Mouse (Mus musculus) left cerebral cortex, adult 18-20 months (tissue): Measurements from ENCODE around the gene Zfp106. TPM values are rescaled to one million over a fixed set of nuclear protein-coding genes. Genes with fewer than 3 reads are reported as not detected.
"Not testable (repeated sequence)": the region's sequence is repeated elsewhere in the genome, so short reads cannot be mapped to it uniquely, and the experiment has no call there.

Experiments
- DNase-seq, 2 experiments: peaks; one replicate each; pipeline ENCODE4 v3.0.0; 2021 to 2022; ENCODE audit warnings: low spot score in 2 of 2, mixed read lengths in 1 of 2
- long read RNA-seq, 2 experiments: library from polyadenylated mRNA; stranded (forward); transcript quantifications; one replicate each; pipeline ENCODE4 v2.0.0; 2021
- total RNA-seq, 2 experiments: library from RNA; stranded (reverse); gene quantifications; 2 replicates each; pipeline ENCODE4 v1.2.3; 2021

Zfp106 gene
- total RNA-seq = 100 to 1,000 TPM; 168 to 179 TPM
- long read RNA-seq, experiment 1, full-length matches to known transcripts = 10 of 97 reads
- long read RNA-seq, experiment 1, partial matches to known transcripts = 24 of 97 reads
- long read RNA-seq, experiment 1, other reads (novel, unspliced or antisense) = 63 of 97 reads
- long read RNA-seq, experiment 2, full-length matches to known transcripts = 7 of 69 reads
- long read RNA-seq, experiment 2, partial matches to known transcripts = 13 of 69 reads
- long read RNA-seq, experiment 2, other reads (novel, unspliced or antisense) = 49 of 69 reads

- peak; percentile 86 to 90 for DNase-seq
Measured at GRCm38 (mm10) chr2:120563235-120563990, at the start of gene Zfp106. Gene Zfp106, minus strand, starts transcription at chr2:120563843.

DNA sequence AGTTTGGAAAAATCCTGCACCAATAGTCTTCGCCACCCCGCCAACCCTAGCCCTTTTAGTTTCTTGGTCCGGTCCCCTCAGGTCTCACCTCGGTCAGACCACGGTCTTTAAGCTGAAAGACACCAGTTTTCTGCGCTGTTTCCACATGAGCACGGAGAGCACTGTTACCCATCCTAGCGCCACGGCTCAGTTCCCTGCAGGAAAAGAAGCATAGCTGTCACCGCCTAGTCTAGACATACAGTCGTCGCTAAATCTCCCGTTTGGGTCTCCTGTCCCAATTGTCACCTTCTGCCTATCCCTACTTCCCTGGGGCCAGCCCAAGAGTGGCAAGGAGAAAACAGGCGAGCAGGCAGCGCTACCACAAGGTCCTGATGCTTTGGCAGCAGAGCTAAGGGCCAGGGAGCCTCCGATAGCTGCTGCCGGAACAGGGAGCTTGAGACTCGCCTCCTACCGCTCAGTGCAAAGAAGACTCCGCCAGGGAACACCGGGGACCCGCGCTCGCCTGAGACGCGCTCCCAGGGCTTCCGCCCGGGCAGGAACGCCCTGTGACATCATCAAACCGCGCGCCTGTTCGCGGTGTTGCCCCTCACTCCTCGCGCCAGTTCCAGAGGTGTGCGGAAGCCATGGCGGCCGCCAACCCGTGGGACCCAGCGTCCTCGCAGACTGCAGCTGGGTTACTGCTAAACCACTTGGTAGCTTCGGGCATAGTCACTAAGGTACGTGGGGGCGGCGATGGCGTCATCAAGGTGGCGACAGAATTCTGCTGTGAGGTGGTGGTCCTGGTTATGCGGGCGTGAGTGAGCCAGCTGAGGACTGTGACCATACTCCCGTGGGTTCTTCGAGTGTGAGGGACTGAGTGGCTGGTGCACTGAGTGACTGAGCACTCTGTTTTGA, 45.4 kb upstream of the Zfp106 start, which contains the start of the genes Haus2 and Lrrc57:
Haus2 (plus strand) TSS at position 554 of the 894 bp plus-strand sequence.
Lrrc57 (minus strand) TSS at position 691 of the 894 bp plus-strand sequence.
- DNase-seq = peak; percentile 91 to 92

GRCm38 (mm10) chr2:120606021-120606690, 42.5 kb upstream of the Zfp106 start:
- peak; percentile 30 to 40 for DNase-seq

- no peak for DNase-seq
Measured at GRCm38 (mm10) chr2:120599506-120599905, 35.9 kb upstream of the Zfp106 start.

GRCm38 (mm10) chr2:120597734-120598133, 34.1 kb upstream of the Zfp106 start:
- DNase-seq = peak in 1 of 2 experiments; percentile 28

GRCm38 (mm10) chr2:120592227-120592626, 28.6 kb upstream of the Zfp106 start:
- DNase-seq = peak in 1 of 2 experiments; percentile 15

DNA sequence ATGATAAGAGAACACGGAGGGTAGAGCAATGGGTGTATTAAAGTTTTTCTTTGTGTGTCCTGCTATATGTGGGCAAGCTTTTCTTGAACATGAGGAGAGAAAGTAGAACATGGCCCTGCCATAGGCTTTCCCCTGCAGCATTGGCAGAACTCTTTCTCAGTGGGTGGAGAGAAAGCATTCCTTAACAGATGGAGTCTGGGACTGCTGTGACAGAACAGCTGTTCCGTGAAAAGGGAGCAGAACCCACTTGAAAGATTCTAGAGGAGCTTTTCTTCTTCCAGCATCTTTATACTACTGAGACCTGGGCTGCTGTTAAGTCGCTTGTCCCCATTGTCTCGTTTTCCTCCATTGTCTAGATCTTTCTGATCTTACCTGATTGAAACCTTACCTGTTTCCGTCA, 26.1 kb upstream of the Zfp106 start:
- DNase-seq = peak; percentile 68 to 75

DNA sequence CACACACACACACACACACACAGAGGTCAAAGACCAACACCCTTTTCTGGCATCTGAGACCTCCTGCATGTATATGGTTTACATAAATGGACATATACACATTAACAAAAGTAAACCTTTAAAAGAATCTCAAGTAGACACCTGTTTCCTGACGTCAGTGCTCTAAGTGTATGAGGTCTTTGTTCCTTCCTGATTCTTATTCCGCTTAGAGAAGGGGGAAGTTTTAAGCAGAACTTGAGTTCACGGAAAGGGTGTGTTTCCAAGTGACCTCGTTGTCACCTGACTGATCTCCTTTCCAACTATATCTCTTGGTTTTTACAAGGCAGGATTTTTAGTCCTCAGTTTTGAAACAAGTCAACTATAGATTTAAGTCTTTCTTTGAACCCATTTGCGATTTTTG, 14.6 kb upstream of the Zfp106 start:
- no peak for DNase-seq

- no peak for DNase-seq
Measured at GRCm38 (mm10) chr2:120577799-120578198, 14.2 kb upstream of the Zfp106 start.

DNA sequence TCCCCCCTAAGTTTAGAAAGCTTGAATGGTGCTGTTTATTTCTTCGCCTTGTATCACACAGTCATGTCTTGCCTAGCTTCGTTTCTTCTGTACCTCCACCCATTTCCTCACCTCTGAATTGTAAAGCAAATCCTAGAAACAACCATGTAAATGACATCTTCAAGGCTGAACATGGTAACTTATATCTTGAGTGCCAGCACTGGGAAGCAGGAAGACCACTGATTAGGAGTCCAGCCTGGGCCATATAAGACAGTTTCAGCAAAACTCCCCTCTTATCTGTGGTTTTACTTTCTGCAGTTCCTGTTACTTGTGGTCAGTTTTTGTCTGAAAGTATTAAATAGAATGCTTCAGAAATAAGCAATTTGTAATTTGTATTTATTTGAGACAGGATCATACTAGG, 12.3 kb upstream of the Zfp106 start:
- DNase-seq = no peak

- DNase-seq = no peak
Measured at GRCm38 (mm10) chr2:120575121-120575520, 11.5 kb upstream of the Zfp106 start.

DNA sequence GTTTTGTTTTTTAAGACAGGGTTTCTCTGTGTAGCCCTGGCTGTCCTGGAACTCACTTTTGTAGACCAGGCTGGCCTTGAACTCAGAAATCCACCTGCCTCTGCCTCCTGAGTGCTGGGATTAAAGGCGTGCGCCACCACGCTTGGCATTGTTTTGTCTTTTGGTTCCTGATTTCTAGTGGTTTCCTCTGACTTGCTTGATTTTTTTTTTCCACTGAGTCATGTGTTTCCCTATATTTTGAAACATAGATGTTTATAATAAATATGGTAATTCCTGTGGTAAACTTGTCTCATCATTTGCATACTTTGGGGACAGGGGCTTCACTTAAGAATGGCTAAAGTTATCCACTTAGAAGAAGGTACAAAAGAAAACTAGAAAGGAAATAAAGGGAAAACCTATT, 8.5 kb upstream of the Zfp106 start:
- not testable (repeated sequence) for DNase-seq

DNA sequence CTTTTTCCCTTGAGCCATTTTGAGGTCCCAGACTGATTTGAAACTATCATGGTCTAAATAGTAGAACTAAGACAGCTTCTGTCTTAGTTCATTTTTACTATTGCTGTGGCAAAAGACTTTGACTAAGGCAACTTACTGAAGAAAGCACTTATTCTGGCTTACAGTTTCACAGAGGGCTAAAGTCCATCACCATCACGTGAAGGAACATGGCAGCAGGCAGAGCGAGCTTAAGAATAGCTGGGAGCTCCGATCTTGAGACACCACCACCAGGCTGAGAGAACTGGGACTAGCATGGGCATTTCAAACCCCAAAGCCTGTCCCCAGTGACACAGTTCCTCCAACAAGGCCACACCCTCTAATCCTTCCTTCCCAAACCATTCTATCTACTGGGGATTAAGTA, 7.4 kb upstream of the Zfp106 start:
- DNase-seq = no peak

GRCm38 (mm10) chr2:120567798-120568320, 4.2 kb upstream of the Zfp106 start:
- DNase-seq = no peak

DNA sequence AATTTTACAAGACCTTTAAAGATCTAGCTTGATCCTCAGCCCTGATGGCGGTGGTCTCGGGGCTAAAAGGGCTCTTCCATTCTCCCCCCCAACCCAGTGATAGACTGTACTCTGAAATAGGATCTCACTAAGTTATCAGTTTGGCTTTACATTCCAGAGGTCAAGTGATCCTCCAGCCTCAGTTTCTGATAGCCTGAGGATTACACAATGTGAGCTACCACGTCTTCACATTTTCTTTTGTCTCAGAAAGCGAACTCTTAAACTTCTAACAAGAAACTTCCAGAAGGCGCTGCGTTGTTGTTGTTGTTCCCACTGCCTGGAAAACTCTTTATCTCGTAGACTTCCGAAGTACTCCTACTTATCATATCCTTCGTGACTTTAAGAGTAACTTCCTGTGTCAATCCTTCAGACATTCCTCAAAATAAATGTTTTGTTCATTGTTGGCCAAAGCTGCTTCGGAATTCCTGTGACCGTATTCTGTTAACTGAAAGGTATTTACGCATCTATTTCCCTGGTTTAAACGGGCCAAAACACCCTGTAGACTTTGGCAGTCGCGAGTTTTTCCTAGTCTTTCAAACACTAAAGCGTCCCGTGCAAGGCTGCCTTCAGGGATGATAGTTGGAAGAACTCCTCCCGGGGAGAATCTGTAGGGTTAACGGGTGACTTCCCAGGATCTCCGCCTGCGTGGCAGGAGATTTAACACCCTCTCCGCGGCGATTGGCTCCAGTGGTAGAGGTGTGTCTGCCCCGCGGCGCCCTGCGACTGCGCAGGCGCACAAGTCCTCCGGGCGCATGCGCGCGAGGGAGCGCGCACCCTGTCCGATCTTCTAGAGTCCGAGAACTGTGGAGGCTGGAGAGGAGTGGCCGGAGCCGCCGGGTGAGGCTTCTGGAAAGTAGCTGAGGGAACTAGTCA, 3.5 kb upstream of the Zfp106 start, which contains the start of gene Snap23:
Snap23 (plus strand) TSS at position 786 of the 912 bp plus-strand sequence.
- peak; percentile 87 to 96 for DNase-seq

GRCm38 (mm10) chr2:120565363-120565762, 1.7 kb upstream of the Zfp106 start:
- DNase-seq = no peak

DNA sequence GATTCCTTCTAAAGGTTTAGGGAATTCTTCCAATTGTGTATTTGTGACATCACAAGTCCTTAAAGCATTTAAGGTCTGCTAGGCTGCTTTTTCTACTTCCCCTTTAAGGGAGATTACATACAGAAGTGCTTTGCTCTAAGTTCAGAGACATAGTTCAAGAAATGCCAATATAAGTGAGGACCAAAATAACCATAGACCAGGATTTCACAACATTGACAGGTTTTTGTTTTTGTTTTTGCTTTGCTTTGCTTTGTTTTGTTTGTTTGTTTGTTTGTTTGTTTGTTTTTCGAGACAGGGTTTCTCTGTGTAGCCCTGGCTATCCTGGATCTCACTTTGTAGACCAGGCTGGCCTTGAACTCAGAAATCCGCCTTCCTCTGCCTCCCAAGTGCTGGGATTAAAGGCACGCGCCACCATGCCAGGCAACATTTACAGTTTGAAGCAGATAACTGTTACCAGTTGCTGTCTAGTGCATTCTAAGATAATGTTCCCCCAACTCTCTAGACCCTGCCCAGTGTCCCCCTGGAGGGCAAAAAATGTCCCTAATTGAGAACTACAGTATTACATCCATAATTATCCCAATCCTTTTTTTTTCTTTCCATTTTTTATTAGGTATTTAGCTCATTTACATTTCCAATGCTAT, 1.0 kb upstream of the Zfp106 start:
- not testable (repeated sequence) for DNase-seq

- DNase-seq = no peak
Measured at GRCm38 (mm10) chr2:120562859-120563234, 796 bp downstream of the Zfp106 start.

- no peak for DNase-seq
Measured at GRCm38 (mm10) chr2:120561524-120561923, 2.1 kb downstream of the Zfp106 start.
